Mouse (Mus musculus) left cerebral cortex, postnatal 4 days (tissue): Measurements from ENCODE around the gene Samt3. TPM values are rescaled to one million over a fixed set of nuclear protein-coding genes. Genes with fewer than 3 reads are reported as not detected.

Experiments used
- DNase-seq: peaks from one replicate; pipeline ENCODE4 v3.0.0-alpha.2; 2022
- intact Hi-C: fragments of 180-260 bp; cut with DNase I; formaldehyde crosslinking; loops from one replicate; pipeline ENCODE4 v1.15.1; 2025
- total RNA-seq, 2 experiments: library from RNA; stranded (reverse); gene quantifications; 2 replicates each; pipeline ENCODE4 v1.2.3; 2021

Gene Samt3
- not detected for total RNA-seq

- DNase-seq = no peak
- intact Hi-C loops = no loop called here
These were observed at the start of gene Samt3 for GRCm38 (mm10) chrX:86043899-86044298. Gene Samt3, plus strand, starts transcription at chrX:86044199.

DNA sequence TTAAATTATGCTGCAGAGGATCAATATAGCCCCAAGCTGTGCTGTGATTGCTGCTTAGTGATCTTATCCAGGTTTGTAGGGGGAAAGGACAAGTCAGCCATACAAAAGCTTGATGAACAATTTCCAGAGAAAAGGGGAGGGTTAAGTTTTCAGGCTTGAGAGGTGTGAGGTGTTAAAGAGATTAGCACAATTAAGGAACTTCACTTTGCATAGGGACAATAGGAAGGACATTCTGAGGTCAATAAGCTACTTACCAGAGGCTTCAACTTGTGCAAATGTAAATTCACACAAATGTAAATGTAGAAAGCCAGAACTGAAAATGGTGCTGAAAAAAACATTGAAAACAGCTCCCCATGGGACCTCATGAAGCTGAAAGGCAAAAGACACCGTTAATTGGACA, 27.4 kb upstream of the Samt3 start:
- intact Hi-C loops = no loop called here
- no peak for DNase-seq

GRCm38 (mm10) chrX:86088672-86089071, 44.7 kb downstream of the Samt3 start:
- DNase-seq = no peak
- intact Hi-C loops = no loop called here

Other genes starting within 250 kb of the Samt3 start
- gene 5430427O19Rik, start 173.8 kb upstream of the Samt3 start, total RNA-seq = under 1 TPM in 1 of 2 experiments, not detected in 1; 0.08 TPM
- 1 to 10 TPM in 1 of 2 experiments, under 1 TPM in 1; 0.44 to 1.3 TPM for gene Nr0b1, start 147.6 kb downstream of the Samt3 start, total RNA-seq